Mouse (Mus musculus) adrenal gland, adult 18-20 months (tissue): ENCODE results near the gene Dido1. TPM values are rescaled to one million over a fixed set of nuclear protein-coding genes. Genes with fewer than 3 reads are reported as not detected.

ENCODE experiments used
- total RNA-seq, 2 experiments: library from RNA; stranded (reverse); gene quantifications; 1 replicate in 1 of 2; 2 replicates in 1 of 2; pipeline ENCODE4 v1.2.3; 2021

The Dido1 gene
- total RNA-seq, 2 experiments from 2014 or later = 36.7 to 38.3 TPM

Other genes starting within 250 kb of the Dido1 start
- not detected for gene Ntsr1, start 210.0 kb downstream of the Dido1 start, total RNA-seq
- 10 to 100 TPM; 14.5 to 17.2 TPM for gene Mrgbp, start 128.7 kb downstream of the Dido1 start, total RNA-seq
- 10 to 100 TPM; 36.6 to 46.6 TPM for gene Ogfr, start 120.8 kb downstream of the Dido1 start, total RNA-seq
- gene Col9a3, start 112.2 kb downstream of the Dido1 start, total RNA-seq = under 1 TPM; 0.17 to 0.38 TPM
- not detected for gene Tcfl5, start 67.3 kb downstream of the Dido1 start, total RNA-seq
- 10 to 100 TPM; 50.0 to 60.2 TPM for gene Gid8, start 118 bp upstream of the Dido1 start, total RNA-seq
- gene Slc17a9, start 15.3 kb upstream of the Dido1 start, total RNA-seq = 1 to 10 TPM; 1.5 TPM
- gene Bhlhe23, start 66.9 kb upstream of the Dido1 start, total RNA-seq = not detected
- gene Ythdf1, start 210.9 kb upstream of the Dido1 start, total RNA-seq = 10 to 100 TPM; 48.5 to 51.9 TPM
- gene Birc7, start 219.0 kb upstream of the Dido1 start, total RNA-seq = not detected
- 10 to 100 TPM in 1 of 2 experiments, 1 to 10 TPM in 1; 6.8 to 11.8 TPM for gene Nkain4, start 244.7 kb upstream of the Dido1 start, total RNA-seq